Mouse (Mus musculus) forebrain, embryonic 13.5 days (tissue): ENCODE data around the gene Ccm2l. TPM values are rescaled to one million over a fixed set of nuclear protein-coding genes. Genes with fewer than 3 reads are reported as not detected.

Experiments used
- ATAC-seq: fragments of 200-750 bp; cut with Nextera tagmentation; 2 replicates; pipeline ENCODE4 v1.8.0; 2017
- H3K27ac ChIP-seq: fragments of 300-500 bp; sonication (generic); 2 replicates; pipeline ENCODE4 v1.5.1; 2015; ENCODE audit warnings: inconsistent platforms, mild to moderate bottlenecking, moderate library complexity
- H3K27me3 ChIP-seq: fragments of 300-500 bp; sonication (generic); 2 replicates; pipeline ENCODE4 v1.6.1; 2015; ENCODE audit warnings: mild to moderate bottlenecking, inconsistent platforms
- H3K36me3 ChIP-seq: fragments of 300-500 bp; sonication (generic); 2 replicates; pipeline ENCODE4 v1.6.1; 2015; ENCODE audit warnings: mild to moderate bottlenecking, inconsistent platforms; ENCODE audit not compliant: poor library complexity, severe bottlenecking
- H3K4me1 ChIP-seq: fragments of 300-500 bp; sonication (generic); 2 replicates; pipeline ENCODE4 v1.6.1; 2015; ENCODE audit warnings: inconsistent platforms
- H3K4me2 ChIP-seq: fragments of 300-500 bp; sonication (generic); 2 replicates; pipeline ENCODE4 v1.6.1; 2015; ENCODE audit warnings: inconsistent platforms, mild to moderate bottlenecking, moderate library complexity
- H3K4me3 ChIP-seq: fragments of 300-500 bp; sonication (generic); 2 replicates; pipeline ENCODE4 v1.5.1; 2015; ENCODE audit warnings: mild to moderate bottlenecking, inconsistent platforms
- H3K9ac ChIP-seq: fragments of 300-500 bp; sonication (generic); 2 replicates; pipeline ENCODE4 v1.6.1; 2015; ENCODE audit warnings: mild to moderate bottlenecking, inconsistent platforms
- H3K9me3 ChIP-seq: fragments of 300-500 bp; sonication (generic); replicated peaks from 2 replicates; pipeline ENCODE4 v1.6.1; 2016; ENCODE audit warnings: inconsistent platforms
- WGBS: fragments of 180-500 bp; shearing (Covaris S2); methylation state at CpG from one replicate; pipeline ENCODE4 v1.1.7; 2015; 5-methylcytosine and 5-hydroxymethylcytosine counted together
- polyA plus RNA-seq: library from polyadenylated mRNA; unstranded; fragments of >200 nt; fragmentation: Nextera tagmentation; extraction: Ambion mirVana; gene quantifications from 2 replicates; pipeline ENCODE4 v1.2.1, GENCODE M21; 2015

The Ccm2l gene
- polyA plus RNA-seq: 0.58 and 0.72 TPM in 2 replicates

DNA sequence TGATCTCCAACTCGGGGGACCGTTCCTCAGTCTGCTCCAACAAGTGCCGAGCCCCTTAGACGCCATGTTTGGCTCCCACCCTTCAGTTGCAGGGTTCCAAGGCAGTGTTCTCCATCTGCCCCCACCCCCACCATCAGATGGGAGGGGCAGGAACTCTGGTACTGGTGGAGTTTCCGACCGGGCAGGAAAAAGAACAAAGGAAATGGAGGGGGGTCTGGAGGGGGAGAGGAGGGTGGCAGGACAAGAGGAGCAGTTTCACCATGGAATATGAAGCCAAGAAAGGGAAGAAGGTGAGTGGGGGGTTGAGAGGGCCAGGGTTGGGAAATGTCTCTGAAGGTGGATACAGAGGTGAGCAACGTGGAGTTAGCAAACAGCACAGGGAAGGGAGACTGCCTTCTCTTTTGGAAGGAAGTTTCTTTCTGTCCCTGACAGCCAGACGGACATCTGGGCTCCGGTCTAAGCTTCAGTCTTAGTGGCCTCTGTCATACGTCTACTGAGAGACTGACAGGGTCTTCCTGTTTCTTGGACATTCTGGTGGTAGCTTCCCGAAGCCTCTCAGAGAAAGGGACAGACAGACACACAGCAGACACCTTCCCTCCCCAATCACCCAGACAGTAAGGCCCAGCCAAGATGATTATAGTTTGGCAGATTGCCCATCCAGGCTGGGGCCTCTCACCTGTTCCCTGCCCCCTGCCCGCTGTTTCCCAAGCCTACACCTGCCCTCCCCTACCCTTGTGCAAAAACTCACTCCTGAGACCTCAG lies at the start of gene Ccm2l:
TSS of gene Ccm2l (plus strand) at position 209 of the 762 bp plus-strand sequence.
- no peaks in the 10 kb centered on the region for H3K36me3 ChIP-seq
- no peak within 1 kb of the TSS for H3K4me3 ChIP-seq
- ATAC-seq: no peak
- H3K27ac ChIP-seq: no peak within 1 kb of the TSS
- peaks cover 34% of the 10 kb centered on the region for H3K27me3 ChIP-seq
- H3K4me2 ChIP-seq: no peak within 1 kb of the TSS
- H3K9me3 ChIP-seq: no peaks in the 10 kb centered on the region
- WGBS: 53% methylated on average over 12 of the region's 12 CpGs
- H3K9ac ChIP-seq: no peak within 1 kb of the TSS
- peaks cover 7% of the 10 kb centered on the region; the same call in 1 of the 2 replicates for H3K4me1 ChIP-seq

DNA sequence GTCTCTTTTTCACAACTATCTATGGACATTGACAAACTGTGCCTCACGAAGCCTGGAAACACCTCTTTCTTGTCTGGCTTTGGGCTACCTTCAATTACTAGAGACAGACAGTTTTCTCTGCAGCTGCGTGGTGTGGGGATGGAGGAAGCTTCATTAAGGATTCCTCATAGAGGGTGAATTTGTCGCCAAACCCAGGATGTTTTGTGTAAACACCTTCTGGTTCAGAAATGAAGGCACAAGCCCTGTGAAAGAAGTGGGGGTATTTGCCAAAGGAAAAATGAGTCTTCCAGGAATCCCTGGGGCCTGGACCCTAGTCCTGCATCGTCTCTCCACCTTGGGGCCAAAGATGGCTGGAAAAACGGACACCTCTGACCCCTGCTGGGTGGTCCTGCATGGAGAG lies 49.0 kb upstream of the Ccm2l start:
- peaks cover 12% of the 10 kb centered on the region for H3K36me3 ChIP-seq
- H3K4me2 ChIP-seq: no peak overlapping the region
- no peak for ATAC-seq
- peaks cover 19% of the 10 kb centered on the region for H3K4me1 ChIP-seq
- peaks cover 8% of the 10 kb centered on the region; the same call in 1 of the 2 replicates for H3K27me3 ChIP-seq
- no peaks in the 10 kb centered on the region for H3K9me3 ChIP-seq
- no peak overlapping the region for H3K4me3 ChIP-seq
- no peak overlapping the region for H3K9ac ChIP-seq
- no peak overlapping the region for H3K27ac ChIP-seq
- WGBS: 43% methylated on average over 5 of the region's 5 CpGs

DNA sequence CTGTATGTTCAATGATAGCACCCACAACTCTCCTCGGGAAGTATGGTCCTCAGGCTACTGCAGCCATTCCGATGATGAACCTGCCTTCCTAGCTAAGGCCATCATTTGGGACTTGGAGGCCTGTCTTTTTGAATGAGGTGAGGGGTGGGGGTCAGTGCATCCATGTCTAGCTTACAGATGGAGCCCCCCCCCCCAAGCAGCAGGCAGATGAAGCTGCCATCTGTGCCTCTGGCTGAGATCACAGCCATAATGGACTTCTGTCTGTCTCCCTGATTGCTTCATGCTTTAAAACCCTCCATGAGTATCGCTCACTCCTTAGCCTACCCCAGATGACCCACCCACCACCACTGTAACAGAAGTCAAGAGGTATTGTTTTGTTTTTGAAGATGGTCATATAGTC lies 46.4 kb upstream of the Ccm2l start:
- no peak overlapping the region for H3K4me2 ChIP-seq
- H3K9me3 ChIP-seq: no peaks in the 10 kb centered on the region
- no peak for ATAC-seq
- WGBS: 85% methylated on average over 3 of the region's 3 CpGs
- no peak overlapping the region for H3K27ac ChIP-seq
- H3K4me3 ChIP-seq: no peak overlapping the region
- peaks cover 8% of the 10 kb centered on the region; the same call in 1 of the 2 replicates for H3K27me3 ChIP-seq
- H3K36me3 ChIP-seq: no peaks in the 10 kb centered on the region
- no peak overlapping the region for H3K9ac ChIP-seq
- peaks cover 11% of the 10 kb centered on the region for H3K4me1 ChIP-seq

DNA sequence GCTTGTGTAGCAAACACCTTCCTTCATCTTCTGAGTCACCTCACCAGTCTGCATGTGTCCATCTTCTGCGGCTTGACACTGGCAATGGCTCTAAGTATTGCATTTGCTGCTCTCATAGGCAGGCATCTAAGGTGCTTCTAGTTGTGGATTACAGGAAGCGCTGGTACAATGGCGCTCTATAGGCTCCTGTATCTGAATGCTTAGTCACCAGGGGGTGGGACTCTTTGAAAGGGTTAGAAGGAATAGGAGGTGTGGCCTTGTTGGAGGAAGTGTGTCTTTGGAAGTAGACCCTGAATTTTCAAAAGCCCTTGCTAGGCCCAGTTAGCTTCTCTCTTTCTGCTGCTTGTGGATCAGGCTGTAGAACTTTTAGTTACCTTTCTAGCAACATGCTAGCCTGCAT lies 44.6 kb upstream of the Ccm2l start:
- no peak overlapping the region for H3K4me3 ChIP-seq
- H3K27me3 ChIP-seq: peaks cover 8% of the 10 kb centered on the region
- no peaks in the 10 kb centered on the region for H3K36me3 ChIP-seq
- H3K27ac ChIP-seq: no peak overlapping the region
- H3K4me1 ChIP-seq: peaks cover under 1% of the 10 kb centered on the region; the same call in 1 of the 2 replicates
- 55% methylated on average over 3 of the region's 3 CpGs for WGBS
- H3K4me2 ChIP-seq: no peak overlapping the region
- H3K9me3 ChIP-seq: no peaks in the 10 kb centered on the region
- no peak overlapping the region for H3K9ac ChIP-seq
- ATAC-seq: no peak

DNA sequence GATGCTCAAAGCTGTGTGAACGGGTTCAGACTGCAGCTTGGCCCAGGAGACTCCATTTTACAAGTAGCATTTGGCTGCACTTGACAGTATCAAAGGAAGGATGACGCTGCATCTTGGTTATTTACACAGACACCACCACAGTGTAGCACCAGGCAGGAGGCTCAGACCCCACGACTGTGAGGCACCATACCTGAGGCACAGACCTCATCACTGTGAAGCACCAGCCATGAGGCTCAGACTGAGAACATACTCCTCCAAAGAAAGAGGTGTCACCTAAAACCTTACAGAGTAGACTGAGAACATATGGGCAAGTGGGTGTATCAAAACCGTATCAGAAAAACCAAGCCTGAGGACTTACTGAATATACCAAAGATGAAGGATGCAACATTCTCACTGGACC lies 42.9 kb upstream of the Ccm2l start:
- H3K4me3 ChIP-seq: no peak overlapping the region
- peaks cover 12% of the 10 kb centered on the region; the same call in 1 of the 2 replicates for H3K27me3 ChIP-seq
- no peak for ATAC-seq
- H3K4me1 ChIP-seq: no peaks in the 10 kb centered on the region
- H3K36me3 ChIP-seq: no peaks in the 10 kb centered on the region
- WGBS: 68% methylated on average over 4 of the region's 4 CpGs
- H3K9me3 ChIP-seq: no peaks in the 10 kb centered on the region
- H3K4me2 ChIP-seq: no peak overlapping the region
- no peak overlapping the region for H3K9ac ChIP-seq
- H3K27ac ChIP-seq: no peak overlapping the region

DNA sequence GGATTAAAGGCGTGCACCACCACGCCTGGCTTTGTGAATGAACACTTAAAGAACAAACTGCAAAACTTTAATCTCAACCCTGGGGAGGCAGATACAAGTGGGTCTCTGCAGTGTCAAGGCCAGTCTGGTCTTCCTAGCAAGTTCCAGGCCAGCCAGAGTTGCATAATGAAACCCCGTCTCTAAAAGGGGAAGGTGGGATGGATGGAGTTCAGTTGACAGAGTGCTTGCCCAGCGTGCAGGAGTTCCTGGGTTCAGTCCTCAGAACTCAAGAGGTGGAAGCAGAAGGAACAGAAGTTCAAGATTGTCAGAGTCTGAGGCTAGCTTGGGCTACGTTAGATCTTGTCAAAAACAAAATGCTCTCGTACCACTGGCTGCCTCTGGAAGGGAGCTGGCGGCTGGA lies 39.7 kb upstream of the Ccm2l start:
- WGBS: 83% methylated on average over 7 of the region's 7 CpGs
- Histone ChIP-seq H3K4me1 (peaks cover 3% of the 10 kb centered on the region), H3K4me2 (no peak overlapping the region), H3K27ac (no peak overlapping the region), H3K4me3 (no peak overlapping the region), H3K9ac (no peak overlapping the region), H3K27me3 (peaks cover 33% of the 10 kb centered on the region), H3K9me3 (no peaks in the 10 kb centered on the region), H3K36me3 (no peaks in the 10 kb centered on the region)
- ATAC-seq: no peak

DNA sequence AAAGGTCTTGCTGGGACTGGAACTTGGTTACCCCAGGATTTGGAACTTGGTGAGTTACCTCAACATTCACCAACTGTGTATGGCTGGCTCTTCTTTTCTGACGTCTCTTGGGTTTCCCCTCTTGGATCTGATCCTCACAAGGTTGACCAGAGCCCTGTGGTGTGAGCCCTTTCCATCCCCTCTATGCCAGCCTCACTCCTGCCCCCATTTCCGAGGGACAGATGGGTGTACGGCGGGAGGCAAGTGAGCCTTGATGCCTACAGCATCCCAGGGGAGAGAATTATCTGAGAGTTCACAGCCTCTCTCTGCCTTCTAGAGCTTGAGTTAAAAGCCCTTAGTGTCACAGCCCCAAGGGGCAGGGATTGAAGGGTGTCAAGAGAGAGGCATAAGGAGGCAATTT lies 38.3 kb upstream of the Ccm2l start:
- Histone ChIP-seq H3K27me3 (peaks cover 47% of the 10 kb centered on the region), H3K36me3 (no peaks in the 10 kb centered on the region), H3K4me2 (no peak overlapping the region), H3K4me1 (peaks cover 14% of the 10 kb centered on the region), H3K4me3 (no peak overlapping the region), H3K27ac (no peak overlapping the region), H3K9me3 (no peaks in the 10 kb centered on the region), H3K9ac (no peak overlapping the region)
- WGBS: 72% methylated on average over 4 of the region's 4 CpGs
- ATAC-seq: no peak

DNA sequence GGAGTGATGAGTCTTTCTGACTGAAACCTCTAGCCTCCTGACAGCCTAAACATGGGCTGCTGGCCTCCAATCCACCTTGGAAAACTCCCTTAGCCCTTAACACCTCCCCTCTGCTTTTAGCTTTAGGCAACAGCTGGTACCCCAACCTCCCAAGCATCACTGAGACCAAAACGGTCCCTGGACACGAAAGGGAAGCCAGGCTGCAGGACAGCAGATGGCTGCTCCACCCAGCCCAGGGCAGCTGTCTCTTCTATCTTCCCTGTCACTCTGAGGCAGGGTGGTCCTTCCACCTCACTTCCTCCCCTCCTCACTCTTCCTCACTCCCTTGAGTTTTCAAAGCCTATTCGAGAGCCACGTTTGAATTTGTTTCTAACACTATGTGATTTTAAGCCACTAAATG lies 35.3 kb upstream of the Ccm2l start:
- H3K9ac ChIP-seq: no peak overlapping the region
- H3K4me3 ChIP-seq: no peak overlapping the region
- H3K4me2 ChIP-seq: no peak overlapping the region
- ATAC-seq: no peak
- H3K27ac ChIP-seq: no peak overlapping the region
- H3K4me1 ChIP-seq: peaks cover 36% of the 10 kb centered on the region
- H3K36me3 ChIP-seq: no peaks in the 10 kb centered on the region
- 28% methylated on average over 4 of the region's 4 CpGs for WGBS
- no peaks in the 10 kb centered on the region for H3K9me3 ChIP-seq
- H3K27me3 ChIP-seq: peaks cover 59% of the 10 kb centered on the region

DNA sequence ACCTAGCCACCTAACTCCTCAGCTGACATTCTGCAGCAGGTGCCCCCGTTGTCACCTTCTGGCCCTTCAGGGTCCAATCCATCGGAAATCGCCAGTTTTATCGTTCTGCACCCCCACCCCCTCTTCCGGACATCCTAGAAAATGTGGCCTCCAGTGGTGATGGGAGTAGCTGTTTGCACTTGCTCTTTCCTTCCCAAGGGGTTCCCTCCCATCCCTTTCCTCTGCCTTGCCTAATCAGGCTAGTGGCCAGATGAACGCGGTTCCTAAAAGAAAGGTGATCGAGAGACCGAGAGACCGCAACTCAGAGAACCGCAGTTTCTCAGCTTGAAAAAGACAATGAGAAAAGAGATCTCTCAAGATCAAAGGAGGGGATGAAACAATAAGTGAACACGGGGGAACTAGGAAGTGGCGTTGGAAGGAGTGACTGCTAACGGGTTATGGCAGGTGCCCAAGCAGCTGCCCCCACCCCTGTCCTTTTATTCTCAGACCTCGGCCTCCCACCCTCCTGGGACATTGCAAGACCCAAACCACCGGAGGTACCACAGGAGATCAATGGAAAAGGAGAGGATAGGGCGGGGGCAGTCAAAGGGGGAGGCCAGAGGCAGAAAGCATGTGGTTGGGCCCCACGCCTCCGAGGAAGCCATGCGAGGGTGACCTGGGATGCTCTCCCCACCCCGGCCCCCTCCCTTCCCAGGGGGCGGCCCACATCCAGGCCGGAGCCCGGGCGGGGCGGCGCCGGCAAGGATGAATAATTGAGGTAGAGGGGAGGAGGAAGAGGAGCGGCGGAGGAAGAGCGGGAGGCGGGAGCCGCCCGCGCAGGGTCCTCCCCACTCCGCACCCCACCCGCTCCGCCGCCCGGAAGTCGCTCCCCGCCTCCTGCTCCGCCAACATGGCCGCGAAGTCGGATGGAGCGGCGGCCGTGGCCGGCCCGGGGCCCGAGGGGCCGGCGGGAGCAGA lies 34.4 kb upstream of the Ccm2l start, which contains the start of gene Xkr7:
TSS of gene Xkr7 (plus strand) at position 727 of the 957 bp plus-strand sequence.
- Histone ChIP-seq H3K4me1 (peaks cover 36% of the 10 kb centered on the region), H3K27ac (peak within 1 kb of the TSS; percentile 68)

DNA sequence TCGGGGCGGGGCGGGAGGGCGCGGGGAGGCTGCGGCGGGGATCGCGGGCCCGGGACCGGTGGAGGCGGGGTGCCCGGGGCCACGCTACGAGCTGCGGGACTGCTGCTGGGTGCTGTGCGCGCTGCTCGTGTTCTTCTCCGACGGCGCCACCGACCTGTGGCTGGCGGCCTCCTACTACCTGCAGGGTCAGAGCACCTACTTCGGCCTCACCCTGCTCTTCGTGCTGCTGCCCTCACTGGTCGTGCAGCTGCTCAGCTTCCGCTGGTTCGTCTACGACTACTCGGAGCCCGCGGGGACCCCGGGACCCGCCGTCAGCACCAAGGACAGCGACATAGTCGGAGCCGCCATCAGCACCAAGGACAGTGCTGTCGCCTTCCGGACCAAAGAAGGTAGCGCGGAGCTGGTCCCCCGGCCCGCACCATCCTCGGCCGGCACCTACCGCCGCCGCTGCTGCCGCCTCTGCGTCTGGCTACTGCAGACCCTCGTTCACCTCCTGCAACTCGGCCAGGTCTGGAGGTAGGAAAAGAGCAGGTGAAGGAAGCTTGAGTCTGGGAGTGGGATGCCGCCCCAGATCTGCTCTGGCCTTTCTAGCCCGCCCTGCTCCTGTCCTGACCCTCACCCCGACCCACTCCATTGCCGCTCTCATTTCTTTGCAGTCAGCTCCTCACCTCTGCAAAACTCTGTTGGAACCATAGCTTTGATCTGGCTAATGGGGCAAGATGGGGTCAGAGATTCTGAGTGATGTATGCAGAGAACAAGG lies 33.5 kb upstream of the Ccm2l start:
- peak overlapping the region; percentile 63 for H3K4me3 ChIP-seq
- H3K36me3 ChIP-seq: no peaks in the 10 kb centered on the region
- H3K9me3 ChIP-seq: no peaks in the 10 kb centered on the region
- H3K4me2 ChIP-seq: peak overlapping the region; percentile 73
- peak overlapping the region; percentile 68 for H3K27ac ChIP-seq
- H3K4me1 ChIP-seq: peaks cover 40% of the 10 kb centered on the region
- H3K27me3 ChIP-seq: peaks cover 54% of the 10 kb centered on the region
- H3K9ac ChIP-seq: peak overlapping the region; percentile 75
- WGBS: 2% methylated on average over 31 of the region's 58 CpGs
- peak; percentile 75 for ATAC-seq

More for the DNA sequence above, 34.4 kb upstream of the Ccm2l start, which contains the start of gene Xkr7:
- peak; percentile 78 for ATAC-seq
- H3K9ac ChIP-seq: peak within 1 kb of the TSS; percentile 75
- WGBS: under 1% methylated on average over 23 of the region's 54 CpGs
- peak within 1 kb of the TSS; percentile 63 for H3K4me3 ChIP-seq
- H3K4me2 ChIP-seq: peak within 1 kb of the TSS; percentile 73
- no peaks in the 10 kb centered on the region for H3K9me3 ChIP-seq
- H3K27me3 ChIP-seq: peaks cover 59% of the 10 kb centered on the region
- no peaks in the 10 kb centered on the region for H3K36me3 ChIP-seq

DNA sequence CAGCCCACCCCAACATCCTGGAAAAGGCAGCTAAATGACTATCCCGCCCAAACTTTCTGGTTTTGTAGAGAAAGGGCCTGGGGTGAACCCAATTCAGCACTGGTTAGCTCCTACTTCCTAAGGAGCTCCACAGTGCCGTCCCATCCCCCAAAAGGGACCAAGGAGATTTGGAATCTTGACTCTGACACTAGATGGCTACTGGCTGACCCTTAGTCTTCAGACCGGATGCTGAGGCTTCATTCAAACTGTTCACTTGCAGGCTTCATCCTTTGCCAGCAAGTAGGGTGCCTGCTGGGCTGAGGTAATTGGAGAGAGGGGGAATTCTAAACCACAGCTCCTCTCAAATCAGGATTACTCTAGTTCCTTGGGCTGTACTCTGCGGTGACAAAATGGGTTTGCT lies 32.8 kb upstream of the Ccm2l start:
- Histone ChIP-seq H3K27ac (no peak overlapping the region), H3K4me1 (peaks cover 43% of the 10 kb centered on the region), H3K4me2 (peak overlapping the region; percentile 73), H3K36me3 (no peaks in the 10 kb centered on the region), H3K9ac (peak overlapping the region; percentile 75), H3K4me3 (peak overlapping the region; percentile 63), H3K27me3 (peaks cover 50% of the 10 kb centered on the region), H3K9me3 (no peaks in the 10 kb centered on the region)
- no peak for ATAC-seq
- WGBS: 9% methylated on average over 4 of the region's 4 CpGs
